Mouse (Mus musculus): ENCODE measurements around the gene Gm21885.

DNA sequence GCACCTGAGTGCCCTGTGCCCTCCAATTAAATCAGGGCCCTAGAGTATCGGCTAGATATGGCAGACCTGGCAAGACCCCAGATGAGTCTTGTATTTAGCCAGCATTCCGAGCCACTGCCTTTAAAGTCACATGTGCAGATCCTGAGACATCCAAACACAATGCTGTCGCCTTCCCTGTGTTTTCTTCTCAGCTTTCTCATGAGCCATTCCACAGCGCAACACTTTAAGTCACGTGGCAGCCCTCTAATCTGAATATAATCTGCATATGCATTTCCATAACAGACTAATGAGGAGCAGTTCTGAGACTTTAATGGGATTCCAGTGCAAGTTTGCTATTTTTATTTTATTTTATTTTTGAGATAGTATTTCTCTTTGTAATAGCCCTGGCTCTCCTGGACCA lies 25.9 kb upstream of the Gm21885 start:
- TF ChIP-seq CTCF (IDR thresholded peaks at IDR 0.05; ENCODE audit: low read depth) (no peak), EP300 (IDR thresholded peaks at IDR 0.05; ENCODE audit: low read depth) (no peak)
